Mouse (Mus musculus) MN1 (cell line): ENCODE data around the gene Kazn.
A peak's percentile ranks its signal among the peaks of the same experiment; 100 is the strongest.

Experiments
- DNase-seq: peaks from one replicate; pipeline ENCODE4 v3.0.0-alpha.2; 2016; ENCODE audit warnings: low spot score

Kazn gene

DNA sequence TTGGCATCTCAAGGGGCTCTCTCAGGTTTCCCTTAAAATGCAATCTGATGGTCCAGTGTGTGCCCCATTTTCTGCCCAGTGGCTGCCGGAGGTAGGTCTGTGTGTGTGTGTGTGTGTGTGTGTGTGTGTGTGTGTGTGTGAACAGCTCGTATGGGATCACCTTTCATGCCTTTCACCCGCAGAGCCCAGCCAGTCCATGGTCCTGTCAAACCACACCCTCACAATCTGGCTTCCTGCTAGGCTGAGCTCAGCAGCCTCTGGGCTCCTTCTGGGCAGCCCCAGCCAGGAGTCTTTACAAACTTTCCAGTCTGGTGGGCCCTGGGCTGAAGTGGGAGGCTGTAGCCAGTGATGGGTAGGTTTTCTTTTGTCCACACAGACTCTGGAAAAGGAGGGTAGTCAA lies 75.3 kb downstream of the Kazn start:
- no peak for DNase-seq

DNA sequence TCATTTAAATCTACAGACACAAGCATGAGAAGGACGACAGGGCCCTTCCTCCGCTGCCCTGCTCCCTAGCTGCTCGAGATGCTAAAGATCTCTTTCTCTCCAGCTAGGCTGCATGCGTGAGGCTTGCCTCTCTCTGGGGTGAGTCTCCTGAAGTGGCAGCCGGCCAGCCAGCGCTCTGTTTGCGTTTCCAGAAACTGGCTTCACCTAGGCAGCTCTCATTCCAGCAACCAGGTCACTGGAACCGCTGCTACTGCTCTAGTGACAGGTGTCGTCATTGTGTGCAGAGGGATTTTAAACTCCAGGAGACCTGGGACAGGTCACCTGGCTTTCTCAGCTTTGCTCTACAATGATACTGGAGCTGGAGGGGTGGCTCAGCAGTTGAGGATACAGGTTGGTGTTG lies 76.5 kb downstream of the Kazn start:
- no peak for DNase-seq

DNA sequence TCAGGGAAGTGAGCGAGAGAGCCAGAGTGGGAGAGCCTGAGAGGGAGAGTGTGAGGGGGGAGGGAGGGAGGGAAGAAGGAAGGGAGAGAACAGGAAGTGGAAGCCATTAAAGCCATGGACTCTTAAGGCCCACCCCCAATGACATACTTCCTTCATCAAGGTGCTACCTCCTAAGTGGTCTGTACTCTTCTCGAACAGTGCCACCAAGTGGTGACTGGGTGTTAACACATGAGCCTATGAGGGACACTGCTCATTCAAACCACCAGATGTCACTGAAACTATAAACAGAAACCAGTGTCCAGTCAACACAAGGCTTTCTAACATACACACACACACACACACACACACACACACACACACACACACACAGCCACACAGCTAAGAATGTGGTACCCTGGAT lies 77.1 kb downstream of the Kazn start:
- DNase-seq: no peak

DNA sequence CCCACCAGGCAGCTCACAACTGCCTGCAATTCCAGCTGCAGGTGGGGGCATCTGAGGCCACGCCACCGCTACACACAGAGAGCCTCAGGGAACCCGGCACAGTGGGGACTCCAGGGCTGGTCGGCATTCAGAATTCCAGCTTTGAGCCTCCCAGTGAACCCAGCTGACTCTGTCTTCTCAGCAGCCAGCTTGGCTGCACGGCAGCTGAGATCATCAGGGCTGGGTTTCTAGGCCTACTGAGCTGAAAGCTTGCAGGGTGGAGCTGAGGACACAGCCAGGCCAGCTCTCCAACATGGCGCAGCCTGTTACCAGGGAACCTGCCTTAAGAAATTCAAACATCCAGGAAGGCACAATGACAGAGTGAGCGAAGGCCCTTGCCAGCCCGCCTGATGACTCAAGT lies 79.2 kb downstream of the Kazn start:
- DNase-seq: no peak

DNA sequence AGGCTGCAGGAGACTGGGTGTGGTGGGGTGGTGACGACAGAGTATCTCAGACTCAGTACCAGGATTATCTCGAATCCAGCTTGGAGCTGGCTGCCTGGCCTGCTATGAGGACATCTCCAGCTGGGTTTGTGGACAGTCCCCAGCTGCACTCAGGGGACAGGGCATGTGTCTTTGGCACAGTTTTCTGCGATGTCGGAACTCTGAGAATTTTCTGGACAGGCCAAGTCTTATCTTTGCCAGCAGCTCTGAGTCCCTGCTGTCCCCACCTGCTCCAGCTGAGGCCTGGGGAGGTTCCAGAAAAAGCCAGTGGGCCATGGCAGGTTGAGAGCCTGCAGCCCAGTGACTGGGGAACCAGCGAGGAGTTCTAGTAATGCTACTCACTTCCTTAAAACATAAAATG lies 82.7 kb downstream of the Kazn start:
- no peak for DNase-seq

DNA sequence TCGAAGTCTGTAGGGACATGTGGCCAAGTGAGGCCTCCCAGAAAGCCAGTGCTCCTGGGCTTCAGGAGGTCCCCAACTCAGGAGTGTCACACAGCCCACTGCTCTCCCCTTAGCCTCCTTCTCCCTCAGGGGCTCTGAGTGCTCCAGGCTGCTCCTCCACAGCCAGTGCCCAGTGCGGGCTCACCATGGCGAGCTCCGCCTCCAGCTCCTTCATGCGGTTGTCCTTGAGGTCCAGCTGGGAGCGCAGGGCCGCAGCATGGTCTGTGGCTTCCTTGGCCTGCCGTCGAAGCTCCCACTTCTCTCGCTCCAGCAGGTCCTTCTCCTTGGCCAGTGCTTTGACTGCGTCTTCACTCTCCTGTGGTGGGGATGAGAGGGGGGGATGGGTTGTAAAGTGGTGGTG lies 85.0 kb downstream of the Kazn start:
- no peak for DNase-seq

DNA sequence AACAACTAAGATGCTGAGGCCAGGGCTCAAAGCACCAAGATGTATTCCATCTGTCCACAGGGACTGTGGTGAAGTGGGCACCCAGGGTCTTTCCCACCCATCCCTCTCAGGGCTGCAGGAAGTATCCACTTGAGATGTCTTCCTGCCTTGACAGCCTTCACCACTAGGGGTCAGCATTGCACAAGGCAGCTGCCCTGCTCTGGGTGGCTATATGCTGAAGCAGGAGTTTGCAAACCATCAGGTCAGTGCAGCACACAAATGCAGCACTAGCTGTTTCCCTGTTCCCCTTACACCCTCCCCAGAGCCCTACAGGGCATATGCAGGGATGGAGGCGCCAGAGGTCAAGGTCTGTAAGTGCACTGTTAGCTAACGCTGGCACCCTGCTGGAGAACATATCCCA lies 85.7 kb downstream of the Kazn start:
- peak; percentile 50 for DNase-seq

DNA sequence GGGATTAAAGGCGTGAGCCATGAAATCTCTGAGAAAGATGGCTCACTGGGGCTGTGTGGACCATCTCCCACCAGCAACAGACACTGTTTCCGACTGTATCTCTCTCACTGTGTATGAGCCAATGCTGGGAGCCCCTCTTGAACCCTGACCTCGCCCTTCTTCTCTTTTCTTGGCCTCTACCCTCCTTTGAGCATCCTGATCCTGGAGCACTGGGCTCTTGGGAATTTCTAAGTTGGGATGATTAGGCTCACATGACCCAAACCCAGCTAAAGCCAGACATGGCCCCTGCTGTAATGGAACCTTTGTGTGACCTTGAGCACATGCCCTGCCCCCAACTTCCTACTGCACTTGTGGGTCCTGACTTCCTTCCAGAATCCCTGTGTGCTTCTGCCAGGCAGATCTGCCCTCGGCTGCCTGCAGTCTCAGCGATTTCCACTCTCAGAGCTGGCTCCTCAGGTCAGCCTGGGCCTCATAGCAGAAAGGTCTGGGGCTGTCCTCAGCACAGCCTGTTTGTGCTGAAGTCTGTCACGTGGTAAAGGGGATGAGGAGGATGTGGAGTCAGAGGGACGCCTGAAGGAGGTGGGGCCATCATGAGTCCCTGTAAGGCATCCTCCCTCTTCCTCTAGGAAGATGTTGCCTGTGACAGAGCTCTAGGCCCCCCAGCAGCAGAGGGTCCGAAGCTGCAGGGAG lies 86.3 kb downstream of the Kazn start:
- DNase-seq: no peak

DNA sequence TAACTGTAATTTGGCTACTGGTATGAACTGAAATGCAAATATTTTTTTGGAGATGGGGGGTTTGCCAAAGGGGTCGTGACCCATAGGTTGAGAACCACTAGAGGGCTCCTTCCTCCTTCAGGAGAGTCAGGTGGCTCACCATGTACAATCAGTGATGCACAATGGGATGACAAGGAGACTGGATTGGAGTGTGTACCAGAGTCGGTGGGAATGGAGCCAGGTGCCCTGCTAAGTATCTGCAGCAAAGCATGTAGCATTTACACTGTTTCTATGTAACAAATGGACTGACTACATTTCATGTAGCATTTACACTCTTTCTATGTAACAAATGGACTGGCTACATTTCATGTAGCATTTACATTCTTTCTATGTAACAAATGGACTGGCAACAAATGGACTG lies 89.1 kb downstream of the Kazn start:
- no peak for DNase-seq

DNA sequence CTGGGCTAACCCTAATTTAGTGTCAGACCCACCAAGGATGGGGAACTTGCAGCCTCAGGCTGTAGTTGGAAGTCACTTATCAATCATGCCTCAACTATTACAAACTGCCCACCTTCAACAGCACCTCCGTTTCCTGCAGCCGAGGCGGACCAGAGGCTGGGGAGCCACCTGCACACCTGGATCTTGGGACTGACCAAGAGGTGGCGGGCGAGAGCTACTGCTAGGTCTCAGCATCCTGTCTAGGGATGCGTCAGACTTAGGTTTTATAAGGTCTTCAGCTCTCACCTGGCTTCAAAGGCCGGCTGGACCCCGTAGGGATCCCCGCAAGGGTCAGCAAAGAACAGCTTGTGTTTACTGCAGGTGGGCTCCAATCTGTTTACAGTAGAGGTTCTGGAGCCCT lies 90.0 kb downstream of the Kazn start:
- DNase-seq: no peak

DNA sequence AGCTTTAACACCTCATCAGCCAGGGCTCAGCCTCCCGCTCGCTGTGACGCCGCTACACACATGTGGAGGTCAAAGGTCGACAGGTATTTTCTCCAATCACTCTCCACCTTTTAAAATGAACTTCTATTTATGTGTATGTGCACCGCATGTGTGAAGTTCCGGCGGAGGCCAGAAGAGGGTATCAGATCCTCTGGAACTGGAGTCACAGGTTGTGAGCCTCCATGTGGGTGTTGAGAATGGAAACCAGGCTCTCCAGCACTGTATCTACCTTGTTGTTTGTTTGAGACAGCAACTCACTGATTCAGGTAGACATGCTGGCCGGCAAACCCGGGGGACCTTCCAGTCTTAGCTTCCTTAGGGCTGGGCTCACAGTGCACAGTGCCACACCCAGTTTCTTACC lies 91.5 kb downstream of the Kazn start:
- no peak for DNase-seq

DNA sequence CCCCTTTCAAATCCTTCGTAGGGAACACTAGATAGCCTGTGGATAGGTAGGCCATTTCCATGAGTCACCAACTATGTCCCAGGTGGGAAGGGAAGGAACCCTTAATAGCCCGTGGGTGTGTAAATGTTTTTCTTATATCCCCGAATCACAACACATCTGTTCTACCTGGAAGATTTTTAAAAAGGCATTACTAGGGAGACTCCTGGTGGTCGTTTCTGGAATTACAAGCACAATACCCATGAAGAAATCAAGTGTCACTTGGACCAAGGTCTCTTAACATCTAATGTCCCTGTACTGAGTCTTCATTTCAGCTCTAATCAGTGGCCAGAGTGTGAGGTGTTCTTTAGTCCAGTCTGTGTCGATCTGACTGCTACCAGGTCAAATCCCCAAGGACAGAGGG lies 95.1 kb downstream of the Kazn start:
- no peak for DNase-seq

DNA sequence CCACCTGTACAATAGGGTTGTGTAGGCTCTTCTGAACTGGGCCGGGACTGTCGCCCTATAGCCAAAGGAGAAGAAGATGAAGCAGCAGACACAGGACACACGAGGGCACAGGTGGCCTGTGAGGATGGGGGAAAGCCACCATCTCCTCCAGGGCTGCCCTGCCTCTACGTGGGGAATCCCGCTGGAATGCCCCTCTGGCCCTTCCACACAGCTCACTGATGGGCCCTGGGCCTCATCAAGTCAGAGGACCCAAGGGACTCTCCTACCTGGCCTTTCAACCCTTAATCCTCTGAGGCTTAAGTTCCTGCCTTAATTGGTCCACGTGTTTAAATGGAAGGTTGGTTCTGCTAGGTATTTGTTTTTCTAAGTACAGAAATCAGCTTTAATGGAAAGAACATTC lies 95.9 kb downstream of the Kazn start:
- no peak for DNase-seq

DNA sequence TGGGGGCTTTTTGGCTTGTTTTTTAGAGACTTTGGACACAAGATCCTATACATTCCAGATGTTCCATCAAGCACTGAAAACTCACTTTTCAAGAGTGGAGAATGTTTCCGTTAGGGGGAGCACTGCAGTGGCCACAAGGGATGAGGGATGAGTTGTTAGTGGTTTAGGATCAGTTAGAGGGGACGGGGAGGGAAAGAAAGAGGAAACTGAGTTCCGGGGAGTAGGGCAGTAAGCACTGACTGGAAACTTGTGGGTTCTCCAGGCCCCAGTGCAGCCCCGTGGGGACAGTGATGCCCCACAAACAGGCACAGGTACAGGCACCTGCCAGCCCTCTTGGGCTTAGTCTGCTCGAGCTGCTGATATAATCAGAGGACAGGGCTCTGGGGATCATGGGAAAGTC lies 99.5 kb downstream of the Kazn start:
- no peak for DNase-seq

DNA sequence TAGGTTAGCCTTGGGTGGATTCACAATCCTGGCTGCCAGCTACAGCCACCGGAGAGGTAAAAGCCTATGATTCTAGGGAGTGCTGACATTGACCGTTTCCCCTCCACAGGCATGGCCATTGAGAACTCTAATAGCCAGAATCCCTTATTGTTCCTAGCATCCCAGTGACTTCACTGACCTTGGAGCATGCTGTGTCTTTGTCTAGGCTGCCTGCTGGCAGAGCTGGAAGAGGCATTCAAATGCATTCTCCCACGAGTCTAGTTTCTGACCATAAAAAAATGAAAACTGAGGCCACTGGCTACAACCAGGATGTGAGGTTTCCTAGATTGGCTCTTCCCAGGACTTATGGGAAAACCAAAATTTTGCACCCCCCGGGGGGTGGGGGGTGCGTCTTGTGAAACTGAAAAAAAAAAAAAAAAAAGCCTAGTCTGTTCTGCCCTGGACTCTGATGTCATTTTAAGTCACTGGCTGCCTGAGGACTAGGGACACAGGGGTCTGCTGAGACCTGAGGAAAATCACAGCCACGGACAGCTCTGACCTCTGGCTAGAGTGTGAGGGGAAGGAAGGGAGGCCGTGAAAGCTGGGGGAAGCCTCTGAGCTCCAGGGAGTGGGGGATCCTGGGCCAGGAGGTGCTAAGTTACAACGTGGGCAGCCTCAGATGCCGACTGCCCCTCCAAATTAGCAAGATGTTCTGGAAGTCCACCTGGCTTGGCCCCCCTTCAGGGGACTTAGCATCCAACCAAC lies 100.7 kb downstream of the Kazn start:
- DNase-seq: no peak

DNA sequence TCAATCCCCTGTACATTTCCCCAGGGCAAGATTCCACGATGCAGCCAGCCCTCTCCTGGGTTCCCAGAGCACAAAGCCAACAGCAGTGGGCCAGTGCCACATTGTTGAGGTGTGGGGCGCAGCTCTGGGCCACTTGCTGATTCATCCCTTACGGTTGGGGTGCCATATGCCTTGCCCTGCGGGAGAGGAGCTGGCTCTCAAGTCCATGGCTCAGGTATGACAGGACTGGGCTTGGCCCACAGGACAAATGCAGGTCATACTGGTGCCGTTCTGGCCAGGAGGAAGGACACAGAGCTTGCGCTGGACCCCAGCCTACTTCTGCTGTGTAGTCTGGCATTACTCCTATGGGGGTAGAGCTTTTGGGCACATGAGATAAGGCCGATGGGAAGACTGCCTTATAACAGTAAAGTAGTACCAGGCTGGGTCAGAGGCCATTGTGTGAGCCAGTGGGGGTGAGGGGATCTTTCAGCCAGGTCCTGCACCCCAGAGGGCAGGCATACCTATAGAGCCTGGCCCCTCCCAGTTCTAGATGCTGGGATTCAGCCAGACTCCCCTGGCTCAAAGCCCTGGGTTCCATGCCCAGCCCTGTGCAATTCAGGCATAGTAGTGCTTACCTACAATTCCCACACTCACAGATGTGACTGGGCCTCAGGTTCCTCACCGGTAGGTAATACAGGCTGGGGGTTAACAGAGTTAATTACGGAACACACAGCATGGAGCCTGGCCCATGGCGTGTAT lies 102.3 kb downstream of the Kazn start:
- no peak for DNase-seq

DNA sequence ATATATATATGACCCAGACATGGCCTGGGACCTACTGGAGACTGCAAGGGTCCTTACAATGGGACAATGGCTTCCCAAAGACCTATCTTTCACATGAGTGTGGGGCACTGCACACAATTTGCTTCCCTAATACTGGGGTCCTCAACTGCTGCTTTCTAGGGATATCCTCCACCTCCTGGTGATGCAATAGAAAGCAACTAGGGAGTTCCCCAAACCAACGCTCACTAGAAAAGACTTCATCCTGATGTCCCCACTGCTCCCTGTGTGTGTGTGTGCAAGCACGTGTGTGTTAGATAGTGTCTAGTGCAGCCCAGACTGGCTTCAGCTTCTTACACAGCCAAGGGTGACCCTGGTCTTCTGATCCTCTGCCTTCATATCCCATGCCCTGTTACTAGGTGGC lies 103.7 kb downstream of the Kazn start:
- no peak for DNase-seq

DNA sequence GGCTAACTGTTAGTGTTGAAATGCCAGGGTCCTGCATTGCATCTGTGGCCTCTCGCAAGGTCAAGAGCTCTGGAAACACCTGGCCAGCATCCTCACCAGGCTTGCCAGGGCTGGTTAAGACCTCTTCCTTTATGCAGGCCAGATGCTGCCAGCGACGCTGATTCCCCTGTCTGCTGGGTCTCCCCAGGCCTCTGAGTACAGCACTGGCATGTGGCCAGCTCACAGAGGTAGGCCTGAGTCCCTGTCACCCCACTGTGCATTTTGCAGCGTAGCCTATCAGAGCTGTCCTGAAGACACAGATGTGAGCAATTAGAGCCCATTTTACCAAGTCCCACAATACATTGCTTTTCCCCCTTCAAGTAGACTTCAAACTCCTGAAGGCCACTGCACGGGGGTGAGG lies 109.0 kb downstream of the Kazn start:
- no peak for DNase-seq

DNA sequence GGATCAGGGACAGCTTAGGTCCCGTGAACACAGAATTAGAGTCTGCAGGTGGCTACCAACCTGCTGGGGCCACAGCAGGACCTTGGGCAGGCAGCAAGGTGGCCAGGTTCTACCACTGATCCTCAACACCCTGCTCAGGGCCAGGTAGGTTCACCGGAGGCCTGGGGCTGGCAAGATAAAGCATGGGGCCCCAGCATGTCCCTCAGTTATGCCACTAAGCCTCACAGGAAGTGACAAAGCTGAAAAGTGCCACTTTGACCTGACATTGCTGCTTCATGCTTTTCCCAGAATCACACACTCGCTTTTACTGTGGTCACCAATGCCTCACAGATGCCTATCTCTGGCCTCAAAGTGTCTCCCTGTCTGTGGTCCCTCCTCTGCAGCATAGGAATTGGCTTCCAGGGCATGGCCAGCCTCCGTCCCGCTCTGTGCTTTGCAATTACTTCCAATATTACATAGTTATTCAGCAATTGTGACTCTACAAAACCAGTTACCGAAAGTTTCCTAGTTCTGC lies 111.9 kb downstream of the Kazn start:
- DNase-seq: no peak

DNA sequence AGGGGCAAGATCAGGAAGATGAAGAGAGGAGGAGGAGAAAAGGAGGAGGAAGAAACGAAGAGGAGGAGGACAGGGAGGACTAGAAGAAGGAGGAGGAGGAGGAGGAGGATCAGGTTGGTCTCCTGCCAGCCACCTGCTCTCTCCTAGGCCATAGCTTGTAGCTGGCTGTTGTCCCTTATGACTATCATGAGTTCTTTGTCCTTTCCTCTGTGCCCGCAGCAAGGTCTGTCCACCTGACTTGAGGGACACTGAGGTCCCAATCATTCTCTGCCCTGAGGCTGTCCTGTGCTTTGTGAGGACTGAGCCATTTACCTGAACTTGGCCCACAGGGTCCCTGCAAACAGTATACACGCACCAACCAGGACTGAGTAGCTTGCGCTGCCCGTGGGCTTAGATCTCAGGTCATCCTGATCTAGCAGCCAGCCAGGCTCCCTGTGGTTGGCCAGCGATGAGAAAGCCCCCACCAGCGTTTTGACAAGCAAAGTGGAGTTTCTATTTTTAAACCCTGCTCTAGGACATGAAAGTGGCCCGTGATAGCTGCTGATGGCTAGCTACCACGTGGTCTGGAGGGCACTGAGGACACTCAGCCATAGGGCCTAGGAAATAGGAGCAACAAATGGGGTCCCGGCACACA lies 112.4 kb downstream of the Kazn start:
- no peak for DNase-seq

DNA sequence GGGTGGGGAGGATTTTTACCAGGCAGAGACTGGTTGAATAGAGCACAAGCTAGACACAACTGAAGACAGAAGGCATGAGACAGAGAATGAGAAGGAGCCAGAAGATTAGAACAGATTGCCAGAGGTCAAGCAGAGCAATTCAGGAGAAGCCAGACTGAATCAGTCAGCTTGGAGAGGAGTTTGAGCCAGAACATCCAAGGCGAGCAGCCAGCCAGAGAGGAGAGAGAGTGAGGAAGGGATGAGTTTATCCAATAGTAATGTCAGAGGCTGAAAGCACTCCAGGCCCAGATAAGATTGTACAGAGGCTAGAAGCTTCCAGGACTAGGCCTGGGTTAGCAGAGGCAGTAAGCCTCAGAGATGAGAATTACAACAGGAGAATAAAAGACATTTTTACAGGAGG lies 118.0 kb downstream of the Kazn start:
- no peak for DNase-seq

DNA sequence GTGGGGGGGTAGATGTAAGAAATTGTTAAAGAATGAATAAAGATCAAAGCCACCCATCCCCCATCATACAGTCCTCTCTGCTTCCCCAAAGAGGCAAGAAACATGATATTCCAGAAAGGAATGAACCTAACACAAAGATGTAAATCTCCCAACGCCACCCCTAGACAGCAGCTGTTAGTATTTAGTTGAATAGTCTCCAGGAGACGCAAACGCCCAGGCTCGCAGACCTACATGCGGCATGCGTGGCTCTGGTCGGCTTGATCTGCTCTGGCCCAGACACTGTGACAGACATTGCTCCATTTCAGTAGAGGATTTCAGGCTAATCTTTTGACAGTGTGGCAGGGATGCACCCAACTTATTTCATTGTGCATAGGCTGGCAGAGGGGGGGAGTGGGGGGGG lies 120.7 kb downstream of the Kazn start:
- no peak for DNase-seq

DNA sequence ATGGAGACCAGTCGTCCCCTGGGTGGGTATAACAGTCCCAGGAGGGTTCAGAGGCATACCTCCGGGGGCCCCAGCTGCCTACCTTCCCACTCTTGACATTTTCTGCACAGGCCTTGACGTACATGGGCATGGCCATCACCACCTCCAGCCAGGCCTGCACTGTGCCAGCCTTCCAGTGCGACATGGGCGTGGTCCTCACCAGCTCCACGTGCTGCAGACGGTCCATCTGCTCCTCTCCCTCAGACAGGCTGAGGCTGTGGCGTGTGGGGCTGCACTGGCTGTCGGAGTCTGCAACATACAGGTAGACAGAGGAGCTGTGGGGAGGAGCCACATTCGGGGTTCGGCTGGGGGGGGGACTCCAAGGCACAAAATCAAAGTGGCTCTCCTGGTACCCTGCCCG lies 121.2 kb downstream of the Kazn start:
- no peak for DNase-seq
